Mouse (Mus musculus): ENCODE measurements at regions not wholly inside any gene's neighbourhood (a gene's known extent, or its start where the extent isn't known, plus 50 kb on each side); places are given as distances from the start of the nearest gene placed in this dataset.
"Not testable (repeated sequence)": the region's sequence is repeated elsewhere in the genome, so short reads cannot be mapped to it uniquely, and the experiment has no call there.

GRCm38 (mm10) chr2:53632816-53633474, 441.4 kb downstream of the Arl6ip6 start:
- DNase-seq (ENCODE audit: low read depth) = not testable (repeated sequence)

- DNase-seq (ENCODE audit: low read depth) = no peak
These were observed 416.6 kb downstream of the Rprm start for GRCm38 (mm10) chr2:53668599-53669372.

GRCm38 (mm10) chr2:53680350-53681011, 404.9 kb downstream of the Rprm start:
- DNase-seq (ENCODE audit: low read depth) = no peak

DNA sequence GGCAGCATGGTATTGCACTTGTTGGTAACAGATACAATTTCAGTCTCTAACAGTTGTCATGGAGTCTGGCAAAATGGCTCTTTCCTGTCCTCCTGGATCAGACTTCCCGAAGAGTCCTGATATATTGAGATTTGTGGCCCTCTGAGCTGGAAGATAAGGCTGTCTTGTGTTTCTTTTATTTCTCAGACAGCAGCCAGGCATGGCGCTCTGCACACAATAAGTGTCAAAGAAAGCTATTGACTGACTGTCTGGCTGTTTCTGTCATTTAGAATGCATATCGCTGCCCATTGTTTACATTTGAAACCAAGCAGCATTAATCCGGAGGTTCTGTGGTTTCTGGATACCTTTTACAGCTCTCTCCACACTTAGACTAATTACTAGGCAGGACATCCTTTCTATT, 402.8 kb downstream of the Rprm start:
- DNase-seq (ENCODE audit: low read depth) = no peak

GRCm38 (mm10) chr2:53687281-53687680, 398.1 kb downstream of the Rprm start:
- DNase-seq (ENCODE audit: low read depth) = peak; percentile 18

GRCm38 (mm10) chr2:53689223-53689880, 396.0 kb downstream of the Rprm start:
- DNase-seq (ENCODE audit: low read depth) = peak; percentile 2

DNA sequence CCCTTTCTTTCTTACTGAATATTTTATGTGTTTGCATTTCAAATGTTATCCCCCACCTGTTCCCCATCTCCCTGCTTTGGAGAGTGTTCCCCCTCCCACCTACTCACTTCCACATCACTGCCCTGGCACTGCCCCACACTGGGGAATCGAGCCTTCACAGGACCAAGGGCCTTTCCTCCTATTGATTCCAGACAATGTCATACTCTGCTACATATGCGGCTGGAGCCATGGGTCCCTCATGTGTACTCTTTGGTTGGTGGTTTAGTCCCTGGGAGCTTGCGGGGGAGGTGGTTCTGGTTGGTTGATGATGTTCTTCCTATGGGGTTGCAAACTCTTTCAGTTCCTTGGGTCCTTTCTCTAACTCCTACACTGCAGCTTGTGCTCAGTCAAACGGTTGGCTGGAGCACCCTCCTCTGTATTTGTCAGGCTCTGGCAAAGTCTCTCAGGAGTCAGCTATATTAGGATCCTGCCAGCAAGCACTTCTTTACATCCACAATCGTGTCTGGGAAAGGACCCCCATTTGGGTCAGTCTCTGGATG, 393.7 kb downstream of the Rprm start:
- DNase-seq (ENCODE audit: low read depth) = no peak

DNA sequence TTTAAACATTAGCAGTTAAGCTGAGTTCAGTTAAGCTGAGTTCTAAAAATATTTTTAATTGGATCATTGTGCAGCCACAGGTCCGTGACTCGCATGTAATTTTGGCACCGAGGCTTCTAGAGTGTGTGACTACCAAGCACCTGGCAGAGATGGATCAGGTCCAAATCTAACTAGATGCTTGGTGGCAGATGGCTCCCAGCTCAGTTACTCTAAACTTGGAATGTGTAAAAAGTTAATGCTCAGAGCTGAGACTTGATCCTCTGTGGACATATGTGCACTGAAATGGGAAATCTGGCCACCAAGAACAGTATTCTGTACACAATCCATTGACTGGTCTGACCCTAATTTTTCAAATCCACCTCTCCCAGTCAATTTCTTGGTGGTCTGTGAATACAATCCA, 374.1 kb downstream of the Rprm start:
- no peak for DNase-seq (ENCODE audit: low read depth)

GRCm38 (mm10) chr2:53713106-53713640, 372.2 kb downstream of the Rprm start:
- no peak for DNase-seq (ENCODE audit: low read depth)

DNA sequence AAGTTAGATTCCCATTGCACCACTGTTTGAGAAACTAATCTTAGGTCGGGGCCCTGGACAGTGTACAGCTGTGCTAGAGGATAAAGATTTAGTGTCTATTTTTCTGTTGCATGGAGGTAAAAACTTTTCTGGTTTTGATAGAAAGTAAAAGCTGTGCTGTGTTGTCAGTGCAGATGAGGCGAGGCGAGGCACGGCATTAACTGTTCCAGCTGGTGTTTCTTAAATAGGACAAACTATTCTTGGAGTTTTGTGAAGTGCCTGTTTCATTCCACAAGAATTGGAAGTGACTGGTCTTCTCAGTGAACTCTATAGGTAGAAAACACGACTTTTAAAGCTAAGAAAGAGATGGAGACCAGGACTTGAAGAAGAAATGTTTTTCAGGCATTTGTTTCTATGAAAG, 370.3 kb downstream of the Rprm start:
- DNase-seq (ENCODE audit: low read depth) = no peak

DNA sequence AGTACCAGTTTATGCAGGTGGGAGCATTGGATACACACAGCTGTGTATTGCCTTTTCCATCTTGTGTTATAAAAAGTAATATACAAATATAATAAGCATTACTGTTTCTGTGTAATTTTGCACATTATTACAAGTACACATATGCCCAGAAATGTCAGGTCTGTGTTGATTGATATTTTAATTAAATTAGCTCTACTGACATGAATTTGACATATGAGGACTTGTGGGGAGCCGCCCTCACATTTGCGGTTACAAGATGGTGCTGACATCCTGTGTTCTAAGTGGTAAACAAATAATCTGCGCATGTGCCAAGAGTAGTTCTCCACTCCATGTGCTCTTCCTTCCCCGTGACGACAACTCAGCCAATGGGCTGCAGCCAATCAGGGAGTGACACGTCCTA, 362.1 kb downstream of the Rprm start:
- no peak for DNase-seq (ENCODE audit: low read depth)

- no peak for DNase-seq (ENCODE audit: low read depth)
These were observed 356.7 kb downstream of the Rprm start for GRCm38 (mm10) chr2:53728693-53729092.

- DNase-seq (ENCODE audit: low read depth) = no peak
These were observed 354.9 kb downstream of the Rprm start for GRCm38 (mm10) chr2:53730451-53730850.

GRCm38 (mm10) chr2:53763486-53763885, 321.9 kb downstream of the Rprm start:
- DNase-seq (ENCODE audit: low read depth) = no peak

DNA sequence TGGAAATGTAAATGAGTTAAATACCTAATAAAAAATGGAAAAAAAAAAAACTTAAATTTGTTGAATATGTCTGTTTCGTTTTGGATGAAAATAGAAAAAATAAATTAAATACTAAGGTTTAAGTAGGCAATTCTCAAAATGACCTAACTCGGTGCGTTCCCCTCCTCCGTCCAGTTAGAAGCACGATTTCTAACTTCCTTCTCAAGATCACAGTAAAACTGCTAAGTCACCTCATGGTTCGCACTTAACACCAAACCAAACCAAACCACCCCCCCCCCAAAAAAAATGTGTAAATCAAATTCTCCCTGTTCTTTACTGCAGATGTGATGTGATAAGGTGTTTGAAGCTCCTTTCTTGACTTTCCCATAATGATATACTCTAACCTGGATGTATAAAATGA, 303.3 kb downstream of the Rprm start:
- DNase-seq (ENCODE audit: low read depth) = not testable (repeated sequence)

- DNase-seq (ENCODE audit: low read depth) = not testable (repeated sequence)
These were observed 296.8 kb downstream of the Rprm start for GRCm38 (mm10) chr2:53788599-53788998.

- no peak for DNase-seq (ENCODE audit: low read depth)
These were observed 288.7 kb downstream of the Rprm start for GRCm38 (mm10) chr2:53796605-53797004.

GRCm38 (mm10) chr2:53803666-53804065, 281.7 kb downstream of the Rprm start:
- DNase-seq (ENCODE audit: low read depth) = no peak

DNA sequence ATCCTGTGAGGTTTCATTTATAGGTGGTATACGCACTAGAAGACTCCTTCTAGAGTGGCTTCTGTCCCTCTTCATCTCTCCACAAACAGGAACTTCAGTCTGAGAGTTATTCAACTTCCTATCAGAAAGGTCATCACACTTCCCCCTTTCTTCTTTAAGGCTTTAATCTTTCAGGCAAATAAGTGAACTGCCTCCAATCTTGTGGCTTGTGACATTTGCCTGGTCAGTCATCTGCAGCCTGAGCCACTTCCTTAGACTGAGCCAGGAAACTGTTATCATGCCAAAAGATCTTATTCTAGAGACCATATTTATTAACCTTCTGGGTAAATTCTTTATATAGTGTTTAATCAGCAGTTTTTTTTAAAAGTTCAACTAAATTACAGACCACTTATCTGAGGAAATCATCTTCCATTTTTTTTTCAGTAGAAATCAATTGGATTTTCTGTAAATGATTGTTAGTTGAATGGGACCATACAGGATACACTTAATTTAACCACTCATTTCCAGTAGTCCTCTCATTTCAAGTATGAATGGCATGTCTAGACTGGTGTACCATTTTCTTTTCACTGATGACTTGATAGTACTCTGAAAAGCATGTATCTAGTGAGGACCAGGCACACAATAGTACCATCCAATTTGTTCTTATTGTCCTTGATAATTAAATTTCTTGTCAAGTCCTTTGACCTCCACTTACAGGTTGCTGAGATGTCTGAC, 234.4 kb downstream of the Rprm start:
- DNase-seq (ENCODE audit: low read depth) = no peak
